Mouse (Mus musculus) thymus, postnatal 36 days (tissue): ENCODE data around the gene Gm11084.
"Not testable (repeated sequence)": the region's sequence is repeated elsewhere in the genome, so short reads cannot be mapped to it uniquely, and the experiment has no call there.

ENCODE experiments used
- DNase-seq, 2 experiments: peaks; one replicate each; pipeline ENCODE4 v3.0.0; 2022; ENCODE audit warnings: mixed read lengths in 2 of 2

The Gm11084 gene

DNA sequence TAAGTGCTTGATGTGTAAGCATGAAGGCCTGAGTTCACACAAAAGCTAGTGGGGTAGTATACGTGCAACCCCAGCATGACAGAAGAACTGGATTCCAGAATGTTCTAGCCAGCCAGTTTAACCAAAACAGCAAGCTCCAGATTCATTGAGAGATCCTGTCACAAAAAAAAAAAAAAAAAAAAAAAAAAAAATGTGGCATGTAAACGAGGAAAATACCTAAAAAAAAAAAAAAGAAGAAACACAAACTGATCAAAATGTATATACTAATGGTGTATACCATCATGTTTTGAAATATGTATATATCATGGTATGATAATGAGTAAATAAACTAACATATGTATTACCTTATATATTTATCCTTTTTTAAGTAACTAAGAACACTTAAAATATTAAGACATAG lies 7.6 kb upstream of the Gm11084 start:
- DNase-seq = no peak

DNA sequence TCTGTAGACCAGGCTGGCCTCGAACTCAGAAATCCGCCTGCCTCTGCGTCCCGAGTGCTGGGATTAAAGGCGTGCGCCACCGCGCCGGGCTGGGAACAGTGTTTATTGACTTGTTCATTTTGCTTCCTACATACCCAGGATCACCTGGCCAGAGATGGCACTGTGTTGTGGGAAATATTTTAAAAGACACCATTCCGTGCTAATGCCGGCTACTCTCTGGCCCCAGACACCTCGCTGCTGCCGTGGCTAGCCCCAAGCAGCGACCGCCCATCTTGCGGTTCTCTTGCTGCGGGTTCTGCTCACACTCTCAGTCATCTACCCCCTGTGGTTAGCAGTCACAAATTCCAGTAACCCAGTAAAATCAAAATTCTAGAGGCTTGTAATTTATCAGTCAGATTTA lies 6.0 kb upstream of the Gm11084 start:
- DNase-seq = no peak

DNA sequence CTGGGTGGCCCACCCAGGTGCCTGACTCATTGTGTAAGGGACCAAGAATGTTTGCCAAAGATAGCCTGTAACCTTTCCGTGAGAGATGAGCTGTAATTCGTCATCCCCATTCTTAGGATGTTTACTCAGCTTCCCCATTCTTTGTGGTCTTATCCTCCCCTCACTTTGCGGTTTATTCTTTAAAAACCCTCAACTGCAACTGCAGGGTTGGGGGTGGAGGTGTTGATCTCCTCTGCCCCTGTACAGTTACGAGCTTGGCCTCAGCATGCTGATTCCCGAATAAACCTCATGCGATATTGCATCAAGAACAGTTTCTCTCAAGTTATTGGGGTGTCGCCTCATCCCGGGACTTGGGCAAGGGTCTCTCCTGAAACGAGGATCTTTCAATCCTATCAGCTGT lies 2.4 kb upstream of the Gm11084 start:
- DNase-seq = not testable (repeated sequence)

DNA sequence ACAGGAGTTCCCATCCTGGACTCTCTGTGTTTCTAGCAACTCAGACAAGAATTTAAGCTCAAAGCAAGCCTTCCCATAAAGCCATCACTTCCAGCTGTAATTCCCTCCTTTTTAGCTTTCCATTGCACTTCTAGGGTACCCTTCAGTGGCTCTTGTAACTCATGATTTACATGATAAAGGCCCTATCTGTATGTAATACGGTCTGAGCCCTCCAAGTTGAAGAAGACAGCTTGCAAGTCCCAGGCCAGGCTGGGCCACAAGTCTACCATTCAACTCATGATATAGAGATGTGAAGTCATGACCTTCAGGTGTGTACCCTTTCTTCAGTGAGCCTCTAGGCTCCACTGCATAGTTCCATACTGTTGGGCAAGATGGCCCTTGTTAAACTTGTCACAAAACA lies 1.0 kb downstream of the Gm11084 start:
- DNase-seq = no peak

DNA sequence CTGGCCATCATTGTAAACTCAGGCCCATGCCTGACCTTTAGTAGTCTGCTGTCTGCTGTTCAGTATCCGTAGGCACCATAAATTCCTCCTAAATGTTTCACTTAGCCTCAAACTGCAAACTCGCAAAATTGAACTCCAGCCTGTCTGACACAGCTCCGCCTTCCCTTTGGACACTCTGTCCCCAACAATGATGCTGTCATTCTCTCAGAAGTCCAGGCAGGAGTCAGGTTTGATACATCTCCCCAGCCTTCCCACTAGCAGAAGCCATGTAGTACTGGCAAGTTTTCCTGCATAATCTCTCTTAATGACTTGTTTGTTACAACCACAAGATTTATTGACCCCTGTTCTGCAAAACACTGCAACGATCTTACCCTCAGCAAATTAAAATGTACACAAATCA lies 1.7 kb downstream of the Gm11084 start:
- DNase-seq = no peak

DNA sequence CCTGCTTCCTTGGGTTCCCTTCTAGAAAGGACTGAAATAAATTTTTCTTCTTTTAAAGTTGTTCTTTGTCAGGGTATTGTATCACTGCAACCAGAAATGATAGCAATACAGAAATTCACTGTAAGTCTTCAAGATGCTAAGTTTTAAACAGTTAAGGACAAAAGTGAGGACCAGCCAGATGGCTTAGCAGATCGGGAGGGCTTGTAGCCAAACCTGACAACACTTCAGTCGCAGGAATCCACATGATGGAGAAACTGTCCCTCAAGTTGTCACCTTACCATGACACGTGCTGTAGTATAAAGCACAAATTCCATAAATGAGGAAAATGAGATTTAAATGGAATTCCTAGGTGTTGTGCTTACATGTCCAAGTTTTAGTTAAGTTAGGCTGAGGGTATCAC lies 3.3 kb downstream of the Gm11084 start:
- DNase-seq = no peak

DNA sequence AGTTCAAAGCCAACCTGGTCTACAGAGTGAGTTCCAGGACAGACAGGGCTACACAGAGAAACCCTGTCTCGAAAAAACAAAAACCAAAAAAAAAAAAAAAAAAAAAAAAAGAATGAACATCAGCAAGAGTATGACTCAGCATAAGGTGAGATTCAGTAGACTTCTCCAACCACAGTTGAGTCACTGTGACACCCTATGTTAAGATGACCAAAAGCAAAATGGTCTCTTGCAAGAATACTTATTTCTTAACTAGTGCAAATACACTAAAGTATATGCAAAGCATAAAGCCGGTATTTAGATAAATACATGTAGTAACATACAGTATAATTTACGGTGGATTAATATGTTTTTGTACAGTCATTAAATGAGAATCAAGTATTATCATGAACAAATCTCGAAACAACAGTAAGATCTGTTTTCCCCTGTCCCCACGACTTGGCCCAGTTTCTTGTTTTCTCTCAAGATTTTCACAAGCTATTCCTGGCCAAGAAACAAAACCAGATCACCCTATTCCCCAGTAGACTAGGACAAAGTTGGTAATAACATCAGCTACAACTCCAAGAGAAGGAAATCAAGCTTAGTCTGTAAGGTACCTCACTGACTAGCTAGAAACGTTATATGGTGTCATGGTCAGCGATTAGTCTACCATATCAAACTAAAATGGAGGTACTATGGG lies 4.3 kb downstream of the Gm11084 start:
- DNase-seq = no peak

DNA sequence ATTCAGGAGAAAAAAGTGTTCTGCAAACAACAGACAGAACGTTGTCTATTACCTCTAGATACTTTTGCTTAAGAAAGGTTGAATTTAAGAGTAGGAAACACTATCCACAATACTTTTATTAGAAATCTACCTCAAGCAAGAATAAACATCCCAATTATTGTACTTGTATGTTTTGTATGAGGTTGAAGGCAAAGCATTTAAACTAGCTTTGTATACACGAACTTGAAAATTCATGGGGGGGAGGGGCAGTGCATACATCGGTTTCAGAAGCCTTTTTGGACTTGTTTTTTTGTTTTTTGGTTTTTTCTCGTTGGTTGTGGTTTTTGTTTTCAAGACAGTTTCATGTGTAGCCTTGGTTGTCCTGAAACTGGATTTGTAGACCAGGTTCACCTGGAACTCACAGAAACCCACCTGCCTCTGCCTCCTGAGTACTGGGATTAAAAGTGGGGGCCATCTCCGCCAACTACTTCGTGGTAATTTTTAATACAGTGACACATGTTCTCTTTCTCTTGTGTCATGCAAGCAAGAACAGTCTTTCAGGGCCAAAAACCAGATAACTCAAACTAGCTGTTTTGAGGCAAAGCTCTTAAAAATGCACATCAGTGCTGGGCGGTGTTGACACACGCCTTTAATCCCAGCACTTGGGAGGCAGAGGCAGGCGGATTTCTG lies 4.9 kb downstream of the Gm11084 start:
- DNase-seq = no peak

DNA sequence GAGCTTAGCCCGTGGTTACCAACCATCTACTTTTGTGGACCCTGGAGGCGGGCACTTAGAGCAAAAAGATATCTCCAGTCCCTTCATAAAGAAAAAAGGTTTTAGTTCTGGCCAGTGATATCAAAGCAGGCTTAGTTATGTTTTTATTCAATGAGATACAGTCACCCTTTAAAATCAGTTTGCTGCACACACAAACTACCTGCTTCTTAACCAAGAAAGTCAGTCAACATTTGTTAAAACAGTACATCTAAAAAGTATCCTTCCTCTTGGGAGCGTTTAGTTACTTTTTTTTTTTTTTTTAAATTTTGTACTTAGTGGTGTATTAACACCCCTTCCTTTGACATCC lies 5.5 kb downstream of the Gm11084 start:
- DNase-seq = no peak

DNA sequence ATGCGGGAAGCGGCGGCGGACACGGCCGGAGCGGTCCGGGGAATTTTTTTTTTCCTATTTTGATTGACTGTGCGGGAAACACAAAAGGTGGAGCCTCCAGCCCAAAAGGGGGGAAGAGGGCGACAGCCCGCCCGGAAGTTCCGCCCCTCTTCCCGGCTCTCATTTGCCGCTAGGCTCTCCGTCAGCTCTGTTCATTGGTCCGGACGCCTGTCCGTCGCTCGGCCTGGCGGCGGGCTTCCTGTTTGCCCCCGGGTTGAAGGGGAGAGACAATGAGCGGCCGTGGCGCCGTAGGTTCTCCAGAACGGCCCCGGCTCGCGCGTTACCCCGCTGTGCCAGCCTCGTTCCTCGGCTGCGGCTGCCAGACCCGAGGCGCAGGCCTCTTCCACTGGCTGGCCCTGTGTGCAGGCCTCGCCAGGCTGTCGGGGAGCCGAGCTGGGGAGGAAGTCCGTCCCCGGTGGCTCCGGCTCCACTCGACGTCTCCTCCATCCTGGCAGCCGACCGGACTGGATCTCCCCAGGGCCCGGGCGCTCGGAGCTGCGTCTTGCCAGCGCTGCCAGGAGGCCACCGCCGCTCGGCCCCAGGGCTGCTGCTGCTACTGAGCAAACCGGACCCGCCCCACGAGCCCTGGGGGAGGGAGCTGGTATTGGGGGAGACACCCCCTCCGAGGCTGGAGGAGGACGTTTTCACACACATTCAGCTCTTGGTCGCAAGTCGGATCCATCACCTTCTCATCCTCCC lies 6.0 kb downstream of the Gm11084 start, which contains the start of gene Sp3:
Gene Sp3, minus strand, starts transcription at position 110 of the 738 bp plus-strand sequence.
- peak; percentile 95 to 98 for DNase-seq

DNA sequence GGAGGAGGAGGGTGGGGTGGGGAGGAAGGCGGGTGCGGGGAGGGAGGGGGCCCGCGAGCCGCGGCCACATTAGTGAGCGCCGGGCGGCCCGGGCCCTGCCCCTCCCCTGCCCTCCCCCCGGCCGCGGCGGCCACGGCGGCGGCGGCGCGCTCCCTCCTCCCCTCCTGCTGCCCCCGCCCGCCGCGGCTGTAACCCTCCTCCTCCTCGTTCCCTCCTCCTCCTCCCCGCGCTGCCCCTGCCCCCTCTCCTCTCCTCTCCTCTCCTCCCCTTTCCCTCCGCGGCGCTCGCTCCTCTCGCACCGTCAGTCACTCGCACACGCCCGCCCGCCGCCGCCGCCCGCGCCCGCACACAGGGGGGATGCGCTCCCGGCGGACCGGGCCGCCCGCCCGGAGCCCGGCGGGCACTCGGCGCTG lies 6.9 kb downstream of the Gm11084 start:
- peak; percentile 84 to 91 for DNase-seq

DNA sequence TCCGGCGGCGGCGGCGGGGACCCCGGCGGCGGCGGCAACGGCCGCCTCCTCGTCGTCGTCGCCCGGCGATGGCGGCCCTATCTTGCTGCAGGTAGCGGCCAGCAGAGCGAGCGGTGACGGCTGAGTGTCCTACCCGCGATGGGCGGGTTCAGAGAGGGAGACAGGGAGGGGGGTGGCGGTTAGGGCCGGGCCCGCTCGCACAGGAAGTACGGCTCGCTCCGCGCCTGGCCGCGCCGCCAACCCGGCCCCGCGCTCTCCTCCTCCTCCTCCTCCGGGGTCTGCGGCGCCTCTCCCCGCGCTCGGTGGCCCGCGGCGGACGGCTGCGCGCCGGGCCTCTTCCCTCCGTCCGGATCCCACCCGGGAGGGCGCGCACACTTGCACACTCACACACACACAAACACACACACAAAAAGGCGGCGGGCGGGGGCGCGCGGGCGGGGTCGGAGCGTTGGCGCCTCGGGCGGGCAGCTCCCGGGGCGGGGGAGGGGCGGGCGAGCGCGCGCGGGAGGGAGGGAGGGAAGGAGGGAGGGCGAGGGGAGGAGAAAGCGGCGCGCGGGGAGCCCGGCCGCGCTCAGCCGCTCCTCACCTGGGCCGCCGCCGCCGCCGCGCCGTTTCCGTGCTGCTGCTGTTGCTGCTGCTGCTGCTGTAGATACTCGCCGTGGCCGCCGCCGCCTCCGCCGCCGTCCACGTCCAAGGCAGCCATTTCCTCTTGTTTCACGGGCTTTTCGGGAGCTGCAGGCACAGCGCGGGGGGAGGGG lies 7.4 kb downstream of the Gm11084 start:
- peak; percentile 89 to 92 for DNase-seq

DNA sequence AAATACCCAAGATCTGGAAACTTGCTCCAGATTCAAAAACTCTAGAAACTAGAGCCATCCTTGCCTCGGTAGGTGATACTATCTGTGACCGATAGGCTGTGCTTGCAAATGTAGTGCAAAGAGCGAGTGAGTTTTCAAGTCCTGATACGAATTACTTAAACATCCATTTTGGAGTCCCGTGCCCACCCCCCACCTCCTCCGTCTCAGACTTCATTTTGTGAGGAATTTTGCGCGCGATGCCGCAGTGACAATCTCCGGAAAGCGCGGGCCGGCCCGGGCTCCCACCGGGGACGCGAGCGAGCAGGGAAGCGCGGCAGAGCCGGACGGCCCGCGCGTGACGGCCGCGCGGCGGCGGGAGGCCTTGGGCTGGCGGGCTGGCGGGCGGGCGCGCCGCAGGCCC lies 8.0 kb downstream of the Gm11084 start:
- DNase-seq = no peak

DNA sequence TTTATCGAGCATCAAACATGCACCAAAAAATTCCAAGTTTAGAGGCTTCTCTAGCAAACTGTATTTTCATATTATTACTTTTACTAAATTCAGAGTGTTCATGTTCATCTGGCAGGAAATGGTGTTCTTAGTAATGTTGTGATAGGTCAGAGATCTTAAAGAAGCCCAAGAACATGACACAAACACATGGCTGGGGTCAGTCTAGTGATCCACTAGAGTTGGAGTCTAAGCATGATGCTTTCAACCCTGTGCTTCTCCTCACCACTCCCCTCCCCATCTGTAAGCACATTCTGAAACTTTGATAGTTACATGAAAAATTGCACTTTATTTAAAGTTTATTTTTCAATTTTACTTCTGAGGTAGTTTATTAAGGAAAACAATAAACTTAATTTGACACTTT lies 9.2 kb downstream of the Gm11084 start:
- DNase-seq = no peak

DNA sequence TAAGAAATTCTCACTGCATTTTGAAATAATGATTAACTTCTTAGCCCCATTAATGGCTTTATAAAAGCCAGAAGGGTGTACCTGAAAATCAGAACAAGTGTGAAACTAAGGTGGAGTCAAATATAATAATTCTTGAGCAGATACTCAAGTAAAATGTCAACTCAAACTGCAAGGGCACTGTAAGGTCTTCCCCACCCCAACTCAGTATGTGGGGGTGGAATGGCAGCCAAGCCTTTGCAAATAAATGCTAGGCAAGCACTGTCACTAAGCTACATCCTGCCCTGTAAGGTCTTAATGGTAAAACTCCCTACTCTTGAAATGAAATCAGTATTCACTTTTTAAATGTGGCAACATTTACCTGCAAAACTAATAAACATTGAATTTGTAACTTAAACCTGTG lies 10.5 kb downstream of the Gm11084 start:
- no peak for DNase-seq

DNA sequence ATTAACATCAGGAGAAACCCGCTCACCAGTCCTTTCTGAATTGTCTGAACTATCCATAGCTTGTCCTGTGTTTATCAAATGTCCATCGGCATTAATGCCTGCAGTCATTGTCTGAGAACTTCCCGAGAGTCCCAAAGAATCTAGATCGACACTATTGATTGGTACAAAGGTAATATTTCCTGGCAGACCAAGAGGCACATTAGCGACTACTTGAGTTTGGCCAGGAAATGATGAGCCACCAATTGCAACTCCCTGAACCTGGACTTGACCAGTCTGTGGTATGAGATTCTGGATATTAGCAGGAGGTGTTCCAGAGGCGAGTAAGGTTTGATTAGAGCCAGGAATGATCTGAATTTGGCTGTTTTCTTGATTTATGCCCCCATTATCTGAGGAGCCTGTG lies 15.7 kb downstream of the Gm11084 start:
- DNase-seq = no peak

DNA sequence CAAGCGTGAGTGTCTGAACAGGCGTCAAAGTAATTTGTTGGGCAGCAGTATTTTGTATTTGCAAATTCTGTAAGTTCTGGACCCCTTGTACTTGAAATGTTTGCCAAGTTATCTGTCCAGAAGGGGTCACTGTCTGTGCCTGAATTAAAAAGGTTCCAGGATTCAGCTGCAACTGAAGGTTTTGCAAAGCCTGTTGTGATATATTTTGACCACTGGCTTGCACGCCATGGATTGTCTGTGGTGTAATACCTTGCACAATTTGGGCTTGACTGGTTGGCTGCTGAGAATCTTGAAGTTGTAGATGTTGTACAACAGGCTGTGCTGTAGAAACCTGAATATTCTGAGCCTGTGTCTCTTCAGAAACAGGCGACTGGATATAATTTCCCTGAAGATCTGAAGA lies 16.2 kb downstream of the Gm11084 start:
- DNase-seq = no peak

DNA sequence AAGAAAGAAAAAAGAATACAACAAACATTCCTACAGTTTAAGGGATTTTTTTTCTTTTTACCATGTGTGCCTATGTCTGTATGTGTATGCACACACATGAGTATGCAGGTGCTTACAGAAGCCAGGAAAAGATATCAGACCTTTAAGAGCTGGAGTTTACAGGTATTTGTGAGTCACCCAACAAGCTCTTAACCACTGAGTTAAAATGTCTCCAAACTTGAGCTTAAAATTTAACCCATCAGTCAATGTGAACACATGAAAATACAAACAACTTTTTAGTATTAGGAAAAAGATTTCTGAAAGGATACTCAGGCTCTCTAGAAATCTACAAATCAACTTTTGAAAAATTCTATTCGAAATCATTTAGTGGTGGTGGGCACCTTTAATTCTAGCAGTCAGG lies 18.0 kb downstream of the Gm11084 start:
- no peak for DNase-seq

DNA sequence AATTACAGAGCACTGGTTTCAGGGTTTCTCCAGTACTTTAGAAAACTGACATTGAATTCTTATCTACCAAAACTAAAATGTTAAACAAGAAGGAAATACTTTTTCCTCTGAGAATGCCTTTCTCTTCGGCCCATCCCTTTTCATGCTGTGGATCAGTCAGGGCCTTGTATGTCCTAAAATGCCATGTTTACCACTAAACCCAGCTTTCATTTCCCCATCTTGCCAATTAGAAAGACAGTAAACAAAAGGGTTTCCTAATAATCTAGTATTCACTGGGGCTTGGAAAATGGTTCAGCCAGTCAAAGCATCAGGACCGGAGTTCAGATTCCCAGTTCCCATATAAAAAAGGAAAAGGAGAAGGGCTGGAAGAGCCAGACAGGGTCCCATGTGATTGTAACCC lies 21.1 kb downstream of the Gm11084 start:
- DNase-seq = no peak

DNA sequence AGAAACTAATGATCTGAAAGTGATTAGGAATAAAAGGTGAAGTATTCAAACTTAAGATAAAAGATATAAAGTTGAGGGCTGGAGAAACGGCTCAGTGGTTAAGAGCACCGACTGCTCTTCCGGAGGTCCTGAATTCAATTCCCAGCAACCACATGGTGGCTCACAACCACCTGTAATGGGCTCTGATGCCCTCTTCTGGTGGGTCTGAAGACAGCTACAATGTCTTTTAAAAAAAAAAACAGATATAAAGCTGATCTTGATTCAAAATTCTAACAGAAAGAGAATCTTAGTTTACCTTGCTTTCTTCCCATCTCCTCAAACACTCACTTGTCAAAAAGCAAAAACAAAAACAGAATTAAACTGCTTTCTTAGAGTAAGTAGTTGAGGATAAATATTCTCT lies 30.1 kb downstream of the Gm11084 start:
- DNase-seq = no peak

DNA sequence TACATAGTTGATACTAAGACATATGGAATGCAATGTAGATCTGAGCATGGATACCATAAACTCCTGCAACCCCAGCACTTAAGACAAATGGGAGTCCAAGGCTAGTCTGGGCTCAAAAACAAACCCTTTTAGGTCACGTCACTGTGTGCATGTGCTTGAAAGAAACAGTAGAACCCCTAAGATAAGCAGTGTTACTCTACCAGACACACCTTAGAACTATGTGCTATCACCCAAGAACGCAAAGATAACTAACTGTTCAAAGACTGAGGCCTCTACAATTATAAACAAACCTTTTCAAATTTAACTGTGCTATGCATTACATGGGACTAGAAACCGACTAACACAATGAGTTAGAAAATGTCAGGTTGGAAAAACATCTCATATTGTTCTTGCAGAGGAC lies 33.5 kb downstream of the Gm11084 start:
- DNase-seq = no peak

DNA sequence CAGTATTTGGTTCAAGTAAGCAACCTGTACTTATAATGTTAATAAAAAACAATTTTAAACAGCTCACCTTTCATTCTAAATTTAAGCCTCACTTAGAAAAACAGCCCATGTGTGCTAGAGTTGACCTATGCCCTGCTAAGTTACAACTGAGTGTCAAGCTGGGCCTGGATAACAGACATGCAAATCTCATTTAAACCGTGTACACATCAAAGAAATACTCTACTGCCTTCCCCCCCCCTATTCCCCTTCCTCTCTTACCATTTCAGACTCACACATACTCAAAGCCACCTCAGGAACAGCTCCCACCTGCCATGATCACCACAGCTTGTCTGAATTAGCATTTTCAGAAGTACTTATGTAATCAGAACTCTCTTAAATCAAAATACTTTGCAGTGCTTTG lies 50.6 kb downstream of the Gm11084 start:
- DNase-seq = no peak

DNA sequence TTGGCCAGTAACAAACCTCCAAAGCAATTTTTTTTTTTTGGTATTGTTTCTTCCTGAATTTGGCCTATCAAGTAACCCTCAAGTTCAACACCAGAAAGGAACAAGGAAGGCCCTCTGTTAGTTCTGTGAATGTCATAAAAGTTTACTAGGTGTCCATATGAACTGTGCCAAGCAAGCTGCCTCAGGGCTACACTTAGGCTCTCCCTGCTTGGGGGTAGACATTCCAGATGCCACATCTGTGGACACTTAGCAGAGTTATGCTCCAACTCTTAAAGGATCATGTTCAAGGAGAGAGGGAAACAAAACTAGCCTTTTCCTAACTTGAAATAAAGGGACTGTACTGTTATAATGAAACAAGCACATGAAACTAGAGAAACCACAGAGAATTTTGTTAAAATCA lies 54.3 kb downstream of the Gm11084 start:
- no peak for DNase-seq

DNA sequence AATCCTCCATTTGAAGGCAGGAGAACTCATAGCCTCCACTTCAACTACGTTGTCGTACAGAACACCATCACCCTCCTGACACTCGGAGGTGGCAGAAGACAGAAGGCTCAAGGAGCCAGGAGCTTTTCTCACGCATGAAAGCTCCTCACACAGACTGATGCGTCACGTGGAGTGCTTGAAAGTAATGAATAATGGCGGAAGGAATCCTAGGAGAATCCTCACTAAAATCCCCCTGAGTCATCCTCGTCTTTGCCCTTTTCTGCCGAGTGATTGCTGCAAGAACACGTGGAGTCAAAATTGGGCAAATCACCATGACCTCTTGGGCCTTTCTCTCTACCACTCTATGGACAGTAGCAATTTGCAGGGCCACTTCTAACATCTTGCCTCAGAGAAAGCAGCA lies 61.5 kb downstream of the Gm11084 start:
- DNase-seq = no peak
